Mouse (Mus musculus): Measurements from ENCODE around the gene Pla2g5.

DNA sequence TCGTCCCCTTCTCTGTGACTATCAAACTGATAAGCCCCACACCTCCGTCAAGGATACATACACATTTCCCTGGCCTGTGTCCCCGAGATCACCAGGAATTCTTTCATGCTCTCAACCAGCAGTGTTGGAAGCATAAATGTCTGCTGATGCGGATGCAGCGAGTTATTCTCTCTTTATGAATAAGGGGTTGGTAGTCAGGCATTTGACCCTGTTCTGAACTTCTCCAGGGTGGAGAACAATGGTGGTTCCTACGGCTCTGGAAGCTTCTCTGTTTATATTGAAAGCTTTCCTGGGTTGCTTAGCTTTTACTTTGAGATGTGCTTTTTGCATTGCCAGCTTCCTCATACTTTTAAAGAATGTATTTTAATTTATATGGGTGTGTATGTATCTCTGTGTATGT lies 10.6 kb upstream of the Pla2g5 start, which contains the start of gene Gm13030:
- TF ChIP-seq CTCF (IDR thresholded peaks at IDR 0.05; ENCODE audit: low read depth) (no peak), EP300 (IDR thresholded peaks at IDR 0.05; ENCODE audit: low read depth) (no peak)

All from liver, embryonic 14.5 days (tissue).